Mouse (Mus musculus): ENCODE results near the gene Hnrnpl. TPM values are rescaled to one million over a fixed set of nuclear protein-coding genes. Genes with fewer than 3 reads are reported as not detected.
"Not testable (repeated sequence)": the region's sequence is repeated elsewhere in the genome, so short reads cannot be mapped to it uniquely, and the experiment has no call there.

Hnrnpl gene
- polyA plus RNA-seq, 1 experiment from 2014 or later = 326 TPM

DNA sequence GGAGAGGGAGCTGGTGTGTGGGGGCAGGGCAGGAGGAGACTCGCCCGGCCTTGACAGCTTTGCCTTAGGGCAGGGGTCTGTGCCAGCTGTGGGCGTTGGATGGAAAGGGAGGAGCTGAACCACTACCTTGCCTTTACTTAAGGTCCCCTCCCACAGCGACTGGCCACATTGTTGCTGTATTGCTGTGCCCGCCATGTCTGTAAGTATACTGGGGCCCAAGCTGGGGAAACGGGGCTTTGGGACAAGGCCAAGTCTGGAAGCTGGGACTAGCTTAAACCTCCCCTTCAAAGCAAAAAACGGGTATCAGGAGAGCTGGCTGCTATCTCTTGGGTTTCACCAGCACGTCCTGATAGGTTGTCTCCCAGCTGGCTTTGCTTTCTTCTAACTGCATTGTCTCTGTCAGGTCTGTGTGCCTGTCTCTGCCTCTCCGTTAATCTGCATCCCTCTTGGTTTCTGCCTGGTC lies 56.0 kb downstream of the Hnrnpl start:
- Histone ChIP-seq H3K4me1 (ENCODE audit: control insufficient read depth, insufficient read depth, low read length) (0 out of 2 replicates have a peak, but pooled peaks cover 3% of the 10 kb centered on the region), H3K27ac (ENCODE audit: low read depth, low read length) (no peak overlapping the region), H3K9ac (ENCODE audit: low read length) (no peak overlapping the region), H3K4me3 (ENCODE audit: low read depth, low read length) (no peak overlapping the region), H3K4me2 (ENCODE audit: low read depth) (no peak overlapping the region), H3K36me3 (ENCODE audit: control insufficient read depth, insufficient read depth, low read length) (no peaks in the 10 kb centered on the region), H3K27me3 (ENCODE audit: control insufficient read depth, insufficient read depth, low read length) (no peaks in the 10 kb centered on the region), H3K9me3 (ENCODE audit: control insufficient read depth, low read length) (no peaks in the 10 kb centered on the region)
- DNase-seq (ENCODE audit: low spot score) (no peak), ATAC-seq (ENCODE audit: insufficient read depth, low FRiP score, low TSS enrichment) (no peak)
- WGBS = 56% methylated on average over 9 of the region's 9 CpGs

DNA sequence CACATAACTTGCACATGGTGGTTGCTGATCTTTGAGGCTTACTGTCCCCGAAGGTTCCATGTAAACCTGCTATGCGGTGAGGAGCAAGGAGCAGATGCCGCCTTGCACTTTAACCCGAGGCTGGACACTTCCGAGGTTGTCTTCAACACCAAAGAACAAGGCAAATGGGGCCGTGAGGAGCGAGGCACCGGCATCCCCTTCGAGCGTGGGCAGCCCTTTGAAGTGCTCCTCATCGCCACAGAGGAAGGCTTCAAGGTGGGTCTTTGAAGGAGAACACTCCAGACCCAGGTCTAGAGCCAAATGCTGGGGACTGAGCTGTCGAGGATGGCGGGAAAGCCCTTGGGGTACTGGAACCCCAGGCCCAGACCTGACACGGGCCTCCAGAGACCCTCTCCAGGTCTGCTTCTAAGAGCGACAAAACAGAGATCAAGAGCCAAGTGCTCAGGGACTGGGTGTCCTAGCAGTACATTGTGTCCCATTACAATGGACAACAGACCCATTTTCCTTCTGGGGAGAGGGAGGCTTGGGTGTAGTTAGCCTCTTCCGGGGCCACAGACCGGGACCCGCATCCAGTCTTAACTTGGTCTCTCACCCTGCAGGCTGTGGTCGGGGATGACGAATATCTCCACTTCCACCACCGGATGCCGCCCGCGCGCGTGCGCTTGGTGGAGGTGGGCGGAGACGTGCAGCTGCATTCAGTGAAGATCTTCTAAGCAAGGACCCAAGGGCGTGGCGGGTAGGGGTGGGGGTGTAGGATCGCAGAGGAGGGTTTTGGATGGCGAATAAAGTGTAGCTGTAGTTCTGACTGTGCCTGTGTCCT lies 57.4 kb downstream of the Hnrnpl start:
- WGBS = 42% methylated on average over 33 of the region's 33 CpGs
- H3K4me1 ChIP-seq (ENCODE audit: control insufficient read depth, insufficient read depth, low read length) = 0 out of 2 replicates have a peak, but pooled peaks cover 3% of the 10 kb centered on the region
- H3K9me3 ChIP-seq (ENCODE audit: control insufficient read depth, low read length) = no peaks in the 10 kb centered on the region
- H3K9ac ChIP-seq (ENCODE audit: low read length) = peak overlapping the region; percentile 11; the same call in 1 of the 2 replicates
- no peaks in the 10 kb centered on the region for H3K36me3 ChIP-seq (ENCODE audit: control insufficient read depth, insufficient read depth, low read length)
- peak overlapping the region; percentile 13; the same call in 1 of the 2 replicates for H3K4me3 ChIP-seq (ENCODE audit: low read depth, low read length)
- ATAC-seq (ENCODE audit: insufficient read depth, low FRiP score, low TSS enrichment) (no peak), DNase-seq (ENCODE audit: low spot score) (peak; percentile 76)
- H3K27me3 ChIP-seq (ENCODE audit: control insufficient read depth, insufficient read depth, low read length) = no peaks in the 10 kb centered on the region
- H3K4me2 ChIP-seq (ENCODE audit: low read depth) = peak overlapping the region; percentile 41
- H3K27ac ChIP-seq (ENCODE audit: low read depth, low read length) = no peak overlapping the region

DNA sequence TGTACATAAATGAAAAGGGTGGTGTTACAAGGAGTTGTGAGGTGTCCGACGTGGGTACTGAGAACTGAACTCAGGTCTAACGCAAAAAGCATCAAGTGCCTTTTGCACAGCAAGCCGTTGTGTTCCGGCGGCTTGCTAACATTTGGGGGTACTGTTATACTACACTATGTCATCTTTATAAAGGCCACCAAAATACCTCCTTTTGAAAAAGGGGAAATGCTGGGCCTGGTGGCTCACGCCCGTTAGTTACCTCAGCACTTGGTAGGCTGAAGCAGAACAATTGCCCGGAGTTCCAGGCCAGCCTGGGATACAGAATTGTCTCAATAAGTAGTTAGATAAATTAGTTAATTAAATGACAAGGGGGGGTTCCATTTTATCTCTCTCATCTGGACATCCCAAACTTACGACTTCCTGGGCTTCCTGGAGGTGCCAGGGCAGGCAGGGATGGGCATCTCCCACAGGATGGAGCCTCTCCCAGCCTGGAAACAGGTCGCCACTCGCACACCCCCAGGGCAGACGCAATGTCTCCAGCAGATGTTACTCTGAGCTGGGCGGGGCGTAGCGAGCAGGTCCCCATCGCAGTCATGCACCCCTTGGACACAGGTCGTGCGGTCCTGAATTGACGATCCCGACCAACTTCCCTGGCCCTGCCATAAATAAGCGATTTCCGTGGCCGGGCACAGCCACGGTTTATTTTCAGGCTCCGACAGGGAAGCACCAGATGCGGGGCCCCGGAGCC lies 58.6 kb downstream of the Hnrnpl start:
- 89% methylated on average over 28 of the region's 28 CpGs for WGBS
- no peak overlapping the region for H3K4me3 ChIP-seq (ENCODE audit: low read depth, low read length)
- ATAC-seq (ENCODE audit: insufficient read depth, low FRiP score, low TSS enrichment) = no peak
- H3K27me3 ChIP-seq (ENCODE audit: control insufficient read depth, insufficient read depth, low read length) = no peaks in the 10 kb centered on the region
- H3K4me2 ChIP-seq (ENCODE audit: low read depth) = no peak overlapping the region
- 0 out of 2 replicates have a peak, but pooled peaks cover 3% of the 10 kb centered on the region for H3K4me1 ChIP-seq (ENCODE audit: control insufficient read depth, insufficient read depth, low read length)
- no peak overlapping the region for H3K9ac ChIP-seq (ENCODE audit: low read length)
- DNase-seq (ENCODE audit: low spot score) = no peak
- no peaks in the 10 kb centered on the region for H3K36me3 ChIP-seq (ENCODE audit: control insufficient read depth, insufficient read depth, low read length)
- no peak overlapping the region for H3K27ac ChIP-seq (ENCODE audit: low read depth, low read length)
- H3K9me3 ChIP-seq (ENCODE audit: control insufficient read depth, low read length) = no peaks in the 10 kb centered on the region

DNA sequence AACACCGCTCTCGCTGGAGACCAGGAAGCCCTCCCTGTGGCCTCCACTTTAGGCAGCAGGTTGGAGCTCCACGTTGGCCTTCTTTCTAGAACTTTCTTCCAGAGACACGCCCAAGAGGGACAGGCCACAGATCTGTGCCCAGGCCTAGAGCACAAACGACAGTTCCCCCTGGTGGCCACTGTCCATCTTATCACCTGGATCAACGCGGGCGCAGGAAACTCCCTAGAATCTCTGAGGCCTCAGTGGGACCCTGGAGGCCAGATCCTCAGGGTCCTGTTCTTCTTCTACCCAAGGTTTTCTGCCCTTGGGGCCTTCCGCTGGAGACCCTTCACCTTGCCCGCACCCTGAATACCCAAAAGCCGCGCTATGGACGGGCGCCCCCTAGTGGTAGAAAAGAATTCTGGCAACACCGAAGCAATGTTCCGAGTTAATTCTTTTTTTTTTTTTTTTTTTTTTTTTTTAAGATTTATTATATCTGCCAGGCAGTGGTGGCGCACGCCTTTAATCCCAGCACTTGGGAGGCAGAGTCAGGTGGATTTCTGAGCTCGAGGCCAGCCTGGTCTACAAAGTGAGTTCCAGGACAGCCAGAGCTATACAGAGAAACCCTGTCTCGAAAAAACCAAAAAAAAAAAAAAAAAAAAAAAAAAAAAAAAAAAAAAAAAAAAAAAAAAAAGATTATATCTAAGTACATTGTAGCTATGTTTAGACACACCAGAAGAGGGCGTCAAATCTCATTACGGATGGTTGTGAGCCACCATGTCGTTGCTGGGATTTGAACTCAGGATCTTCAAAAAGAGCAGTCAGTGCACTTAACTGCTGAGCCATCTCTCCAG lies 59.4 kb downstream of the Hnrnpl start:
- not testable (repeated sequence) for H3K4me1 ChIP-seq (ENCODE audit: control insufficient read depth, insufficient read depth, low read length); H3K9ac ChIP-seq (ENCODE audit: low read length); H3K27ac ChIP-seq (ENCODE audit: low read depth, low read length); H3K36me3 ChIP-seq (ENCODE audit: control insufficient read depth, insufficient read depth, low read length); H3K9me3 ChIP-seq (ENCODE audit: control insufficient read depth, low read length); H3K4me3 ChIP-seq (ENCODE audit: low read depth, low read length); H3K27me3 ChIP-seq (ENCODE audit: control insufficient read depth, insufficient read depth, low read length); H3K4me2 ChIP-seq (ENCODE audit: low read depth); ATAC-seq (ENCODE audit: insufficient read depth, low FRiP score, low TSS enrichment)
- 28% methylated on average over 23 of the region's 23 CpGs for WGBS
- DNase-seq (ENCODE audit: low spot score) = peak; percentile 71

- H3K27me3 ChIP-seq (ENCODE audit: control insufficient read depth, insufficient read depth, low read length) = no peaks in the 10 kb centered on the region
- no peak for DNase-seq (ENCODE audit: low spot score)
- WGBS = 91% methylated on average over 24 of the region's 24 CpGs
Measured at GRCm38 (mm10) chr7:28870901-28871664, 62.7 kb downstream of the Hnrnpl start.

More at GRCm38 (mm10) chr7:28870901-28871664, 62.7 kb downstream of the Hnrnpl start:
- Histone ChIP-seq H3K4me2 (ENCODE audit: low read depth) (no peak overlapping the region), H3K9me3 (ENCODE audit: control insufficient read depth, low read length) (no peaks in the 10 kb centered on the region), H3K4me1 (ENCODE audit: control insufficient read depth, insufficient read depth, low read length) (no peaks in the 10 kb centered on the region), H3K36me3 (ENCODE audit: control insufficient read depth, insufficient read depth, low read length) (no peaks in the 10 kb centered on the region), H3K27ac (ENCODE audit: low read depth, low read length) (no peak overlapping the region), H3K4me3 (ENCODE audit: low read depth, low read length) (no peak overlapping the region), H3K9ac (ENCODE audit: low read length) (no peak overlapping the region)
- no peak for ATAC-seq (ENCODE audit: insufficient read depth, low FRiP score, low TSS enrichment)

Other genes with a start within 250 kb of the Hnrnpl start
- 37.8 and 39.5 TPM in 2 replicates for gene Samd4b, start 210.4 kb upstream of the Hnrnpl start, polyA plus RNA-seq (2014; fragmentation: Nextera tagmentation; extraction: Ambion mirVana)
- 31.1 and 33.9 TPM in 2 replicates for gene Pak4, start 210.4 kb upstream of the Hnrnpl start, polyA plus RNA-seq (2014; fragmentation: Nextera tagmentation; extraction: Ambion mirVana)
- not detected in 2 replicates for gene Acp7, start 177.2 kb upstream of the Hnrnpl start, polyA plus RNA-seq (2014; fragmentation: Nextera tagmentation; extraction: Ambion mirVana)
- gene Fbxo27, start 115.7 kb upstream of the Hnrnpl start, polyA plus RNA-seq (2014; fragmentation: Nextera tagmentation; extraction: Ambion mirVana) = 5.3 and 6.0 TPM in 2 replicates
- 7.3 and 7.7 TPM in 2 replicates for gene Fbxo17, start 91.7 kb upstream of the Hnrnpl start, polyA plus RNA-seq (2014; fragmentation: Nextera tagmentation; extraction: Ambion mirVana)
- 128 and 129 TPM in 2 replicates for gene Mrps12, start 66.7 kb upstream of the Hnrnpl start, polyA plus RNA-seq (2014; fragmentation: Nextera tagmentation; extraction: Ambion mirVana)
- gene Sars2, start 66.5 kb upstream of the Hnrnpl start, polyA plus RNA-seq (2014; fragmentation: Nextera tagmentation; extraction: Ambion mirVana) = 28.8 and 32.4 TPM in 2 replicates
- gene Ccer2, start 52.4 kb upstream of the Hnrnpl start, polyA plus RNA-seq (2014; fragmentation: Nextera tagmentation; extraction: Ambion mirVana) = 1.1 and 1.9 TPM in 2 replicates
- 73.0 and 77.0 TPM in 2 replicates for gene Sirt2, start 41.8 kb upstream of the Hnrnpl start, polyA plus RNA-seq (2014; fragmentation: Nextera tagmentation; extraction: Ambion mirVana)
- 49.7 and 57.3 TPM in 2 replicates for gene Nfkbib, start 41.0 kb upstream of the Hnrnpl start, polyA plus RNA-seq (2014; fragmentation: Nextera tagmentation; extraction: Ambion mirVana)
- gene Rinl, start 19.6 kb upstream of the Hnrnpl start, polyA plus RNA-seq (2014; fragmentation: Nextera tagmentation; extraction: Ambion mirVana) = 2.6 and 2.8 TPM in 2 replicates
- 88.7 and 90.9 TPM in 2 replicates for gene Ech1, start 16.7 kb downstream of the Hnrnpl start, polyA plus RNA-seq (2014; fragmentation: Nextera tagmentation; extraction: Ambion mirVana)
- 1.5 and 1.8 TPM in 2 replicates for gene Lgals4, start 25.3 kb downstream of the Hnrnpl start, polyA plus RNA-seq (2014; fragmentation: Nextera tagmentation; extraction: Ambion mirVana)
- 0.66 and 1.9 TPM in 2 replicates for gene Lgals7, start 55.3 kb downstream of the Hnrnpl start, polyA plus RNA-seq (2014; fragmentation: Nextera tagmentation; extraction: Ambion mirVana)
- gene Capn12, start 72.9 kb downstream of the Hnrnpl start, polyA plus RNA-seq (2014; fragmentation: Nextera tagmentation; extraction: Ambion mirVana) = 0.21 and 0.39 TPM in 2 replicates
- 193 and 201 TPM in 2 replicates for gene Actn4, start 153.8 kb downstream of the Hnrnpl start, polyA plus RNA-seq (2014; fragmentation: Nextera tagmentation; extraction: Ambion mirVana)
- 383 and 388 TPM in 2 replicates for gene Eif3k, start 173.3 kb downstream of the Hnrnpl start, polyA plus RNA-seq (2014; fragmentation: Nextera tagmentation; extraction: Ambion mirVana)
- gene Map4k1, start 173.5 kb downstream of the Hnrnpl start, polyA plus RNA-seq (2014; fragmentation: Nextera tagmentation; extraction: Ambion mirVana) = 4.6 and 6.2 TPM in 2 replicates